Mouse (Mus musculus): ENCODE data around the gene Rtkn2.

GRCm38 (mm10) chr10:68081712-68082111 is 102.3 kb downstream of the Rtkn2 start:
- TF ChIP-seq CTCF (IDR thresholded peaks at IDR 0.05; ENCODE audit: control insufficient read depth, insufficient read depth, insufficient read length) (no peak), USF1 (IDR thresholded peaks at IDR 0.05; ENCODE audit: low read depth) (no peak), CEBPB (IDR thresholded peaks at IDR 0.05; ENCODE audit: low read depth) (no peak), MYOG (IDR thresholded peaks at IDR 0.05; ENCODE audit: control insufficient read depth, extremely low read depth, insufficient read length) (no peak)

All from C2C12 (cell line).